Mouse (Mus musculus) cerebellum, adult 18-20 months (tissue): Measurements from ENCODE around the gene Pih1d3.
A peak's percentile ranks its signal among the peaks of the same experiment; 100 is the strongest.

Source experiments
- DNase-seq, 2 experiments: peaks; one replicate each; pipeline ENCODE4 v3.0.0; 2021

The Pih1d3 gene

DNA sequence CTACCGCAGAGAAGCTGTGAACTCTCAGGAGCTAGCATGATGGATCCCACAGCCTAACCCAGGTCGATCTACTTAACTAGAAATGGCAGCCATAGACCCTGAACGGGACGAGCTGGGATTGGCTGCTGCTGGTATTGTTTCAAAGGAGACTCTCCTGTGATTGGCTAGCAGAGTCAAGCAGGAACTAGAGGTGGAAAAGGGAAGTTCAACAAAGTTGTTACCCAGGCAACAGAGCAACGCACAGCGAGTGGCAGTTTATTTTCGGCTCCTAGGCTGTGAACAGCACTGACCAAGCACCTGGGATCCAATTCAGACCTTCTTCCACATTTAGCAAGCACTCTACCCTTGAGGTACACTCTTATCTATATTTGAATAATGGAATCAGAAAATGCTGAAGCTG lies at the start of gene Pih1d3, which contains the start of gene 4931428L18Rik:
TSS of gene Pih1d3 (plus strand) at position 275 of the 400 bp plus-strand sequence.
TSS of gene 4931428L18Rik (minus strand) at position 121 of the 400 bp plus-strand sequence.
- DNase-seq: no peak

DNA sequence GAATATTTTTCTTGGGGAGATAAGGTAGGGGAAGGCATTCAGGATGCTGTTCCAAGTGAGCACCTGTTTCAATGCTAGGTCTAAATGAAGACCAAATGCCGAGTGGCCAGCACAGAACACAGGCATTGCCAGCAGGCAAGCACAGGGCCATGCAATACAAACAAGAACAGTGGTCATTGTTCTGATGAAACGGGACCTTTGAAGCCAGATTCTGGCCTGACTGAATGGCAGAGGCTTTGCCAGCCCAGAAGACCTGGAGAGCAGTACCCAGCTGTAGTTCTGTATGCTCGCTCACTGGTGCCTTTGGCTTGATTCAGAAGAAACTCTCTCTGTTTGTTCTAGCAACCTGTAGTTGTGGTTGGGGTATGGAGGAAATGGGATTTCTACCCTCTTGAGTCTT lies 47.2 kb upstream of the Pih1d3 start:
- no peak for DNase-seq

DNA sequence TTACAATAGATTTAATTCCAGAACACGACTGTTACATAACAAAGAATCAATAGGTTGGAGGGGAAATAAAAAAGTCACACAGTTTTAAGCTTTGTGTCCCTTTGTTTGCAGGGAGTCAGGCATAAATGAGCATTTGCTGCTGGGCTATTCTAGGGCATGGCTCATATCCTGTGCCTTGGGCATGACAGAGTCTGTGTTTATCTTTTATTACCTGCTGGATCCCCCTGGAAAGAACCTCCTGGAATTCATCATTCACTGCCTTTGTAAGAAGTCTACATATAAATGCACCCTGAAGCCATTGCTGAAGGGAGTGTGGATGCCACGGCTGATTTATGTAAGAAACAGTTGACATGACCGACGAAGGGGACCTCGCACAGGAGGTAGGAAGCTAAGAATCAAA lies 46.5 kb upstream of the Pih1d3 start, which contains the start of gene Lgsn:
TSS of gene Lgsn (plus strand) at position 301 of the 400 bp plus-strand sequence.
- no peak for DNase-seq

DNA sequence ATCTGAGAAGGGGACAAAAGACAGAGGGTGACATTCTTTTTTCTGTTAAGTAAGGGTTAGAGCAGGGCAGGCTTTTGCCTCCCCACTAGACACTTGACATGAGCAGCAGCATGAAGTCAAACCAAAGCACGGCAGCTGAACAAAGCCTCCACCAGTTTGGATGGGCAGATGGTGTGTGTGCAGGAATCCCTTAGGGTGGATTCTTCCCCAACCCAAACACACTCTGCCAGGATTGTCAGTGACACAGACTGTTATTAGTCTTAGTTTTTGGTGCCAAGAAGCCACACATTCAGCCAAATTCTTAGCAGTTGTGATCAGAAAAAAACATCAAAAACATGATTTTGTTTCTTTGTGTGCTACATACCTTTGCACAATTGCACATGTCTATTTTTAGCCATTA lies 44.4 kb upstream of the Pih1d3 start:
- peak; percentile 15 to 21 for DNase-seq

DNA sequence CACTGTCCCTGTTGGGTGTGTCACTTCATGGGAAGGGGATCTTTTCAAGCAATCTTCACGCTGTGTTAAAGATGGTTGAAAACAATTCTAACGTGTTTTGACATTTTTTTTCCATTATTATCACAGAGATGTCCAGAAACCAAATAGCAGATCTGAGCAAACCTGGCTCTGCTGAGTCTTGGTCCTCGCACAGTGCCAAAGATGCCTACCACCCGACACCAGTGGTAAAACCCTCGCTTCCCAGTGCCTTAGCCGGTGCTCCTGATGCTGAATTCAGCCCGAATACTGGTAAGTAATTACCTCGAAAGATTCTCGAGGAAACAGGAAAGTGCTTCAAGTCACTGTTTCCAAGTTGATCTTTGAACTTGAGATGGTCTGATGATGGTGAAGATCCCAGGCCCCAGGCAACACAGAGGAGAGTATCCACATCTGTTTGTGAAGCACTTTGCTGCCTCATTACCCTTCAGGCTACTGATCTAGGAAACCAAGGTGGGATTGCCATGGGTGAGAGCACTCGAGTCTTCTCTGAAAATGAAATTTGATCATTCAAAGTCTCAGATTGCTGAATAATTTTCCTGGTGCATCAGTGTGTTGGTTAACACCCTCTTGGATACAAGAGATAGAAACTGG lies 32.3 kb upstream of the Pih1d3 start:
- DNase-seq: no peak

DNA sequence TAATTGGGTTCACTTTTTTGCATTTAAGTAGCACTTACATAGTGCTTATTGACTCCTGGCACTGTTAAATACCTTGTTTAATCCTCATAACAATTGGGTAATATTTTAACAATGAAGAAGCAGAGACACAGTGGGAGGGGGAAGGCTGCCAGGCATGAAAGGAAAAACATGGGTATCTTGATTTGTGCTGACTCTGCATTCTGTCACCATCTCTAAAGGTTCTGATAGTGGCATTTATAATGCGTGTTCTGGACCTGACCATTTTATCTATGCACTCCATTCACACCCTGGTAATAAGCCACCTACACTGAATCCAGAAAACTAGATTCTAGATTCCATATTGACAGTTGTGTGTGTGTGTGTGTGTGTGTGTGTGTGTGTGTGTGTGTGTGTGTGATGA lies 27.0 kb upstream of the Pih1d3 start:
- no peak for DNase-seq

DNA sequence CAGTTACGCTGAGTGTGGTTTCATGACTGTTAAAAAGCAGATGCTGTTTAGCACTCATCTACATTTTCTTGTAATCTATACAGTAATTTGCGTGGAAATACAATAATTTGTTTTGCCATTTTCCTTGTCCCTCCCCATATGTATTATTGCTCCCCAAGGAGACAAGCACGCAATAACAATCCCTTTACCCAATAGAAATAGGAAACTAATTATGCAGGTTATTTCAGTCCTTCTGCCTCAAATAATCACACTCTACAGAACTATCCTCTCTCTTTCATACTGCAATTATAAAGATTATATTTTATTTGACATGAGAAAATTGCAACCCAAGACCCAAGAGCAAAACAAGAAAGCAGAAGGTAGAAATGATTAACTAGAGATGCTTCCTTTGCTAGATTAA lies 25.7 kb upstream of the Pih1d3 start:
- no peak for DNase-seq

DNA sequence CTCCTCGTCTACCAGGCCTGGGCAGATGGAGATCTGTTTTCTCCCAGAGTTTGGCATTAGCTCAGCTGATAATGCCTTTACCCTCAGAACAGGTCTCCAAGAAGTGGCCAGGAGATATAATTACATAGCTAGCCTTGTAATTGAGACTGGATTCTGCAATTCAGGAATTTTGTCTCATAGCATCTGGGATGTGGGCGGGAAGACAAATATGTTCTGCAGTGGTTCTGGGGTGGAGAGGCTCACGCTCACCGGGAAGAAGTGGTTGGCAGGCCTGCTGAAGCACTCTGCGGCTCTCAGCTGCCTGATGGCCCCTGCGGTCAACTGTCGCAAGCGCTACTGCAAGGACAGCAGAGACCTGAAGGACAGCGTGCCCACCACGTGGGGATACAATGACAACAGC lies 18.9 kb upstream of the Pih1d3 start:
- DNase-seq: no peak

DNA sequence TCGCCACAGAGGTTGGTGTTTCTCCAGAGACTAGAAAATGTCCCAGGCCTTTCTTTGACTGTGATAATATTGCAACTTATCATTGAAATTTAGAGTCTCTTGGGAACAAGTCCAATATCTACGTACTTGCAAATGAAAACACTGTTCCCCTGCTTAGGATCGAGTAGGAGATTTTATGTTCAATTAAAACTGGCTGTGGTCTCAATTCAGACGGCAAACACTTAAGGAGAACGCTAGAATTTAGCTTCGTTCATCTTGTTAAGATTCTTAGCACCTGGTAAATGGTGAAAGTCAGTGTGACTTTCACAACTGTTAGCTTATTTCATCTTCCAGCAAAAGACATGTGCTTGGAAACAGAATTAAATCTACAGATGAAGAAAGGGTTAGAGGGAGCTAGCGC lies 17.3 kb upstream of the Pih1d3 start:
- no peak for DNase-seq

DNA sequence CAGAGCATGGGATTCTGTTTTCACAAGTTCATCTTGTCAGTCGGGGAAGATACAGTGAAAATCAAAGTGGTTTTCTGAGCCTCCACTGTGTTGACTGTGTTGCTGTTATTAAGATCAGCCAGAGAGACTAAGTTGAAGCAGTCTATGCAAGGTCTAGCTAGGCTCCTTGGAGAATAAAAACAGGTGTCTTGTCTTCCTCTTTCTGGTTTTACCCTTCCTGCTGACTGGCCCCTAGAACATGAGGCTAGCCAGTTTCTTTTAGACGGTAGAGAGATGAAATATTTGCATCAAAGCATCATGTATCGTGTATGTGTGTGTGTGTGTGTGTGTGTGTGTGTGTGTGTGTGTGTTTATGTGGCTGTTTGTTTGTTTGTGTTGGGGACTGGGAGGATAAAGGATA lies 16.9 kb upstream of the Pih1d3 start:
- no peak for DNase-seq

DNA sequence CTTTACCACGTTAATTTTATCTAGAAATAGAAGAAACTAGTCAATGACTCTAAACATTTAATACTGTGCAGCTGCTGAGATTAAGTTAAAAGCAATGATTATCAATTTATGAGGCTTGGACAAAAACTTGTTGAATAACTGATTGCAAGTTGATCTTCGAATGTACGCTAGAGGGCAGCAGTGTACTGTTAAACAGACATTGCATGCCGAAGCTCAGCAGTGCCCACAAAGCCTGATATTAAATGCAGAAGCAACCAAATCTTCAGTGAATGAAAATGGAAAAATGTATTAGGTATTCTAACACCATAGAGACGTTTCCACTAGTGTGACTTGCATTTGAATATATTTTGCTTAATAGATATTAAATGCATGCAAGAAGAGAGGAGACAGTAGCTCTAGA lies 12.5 kb upstream of the Pih1d3 start:
- DNase-seq: peak; percentile 49 to 54

DNA sequence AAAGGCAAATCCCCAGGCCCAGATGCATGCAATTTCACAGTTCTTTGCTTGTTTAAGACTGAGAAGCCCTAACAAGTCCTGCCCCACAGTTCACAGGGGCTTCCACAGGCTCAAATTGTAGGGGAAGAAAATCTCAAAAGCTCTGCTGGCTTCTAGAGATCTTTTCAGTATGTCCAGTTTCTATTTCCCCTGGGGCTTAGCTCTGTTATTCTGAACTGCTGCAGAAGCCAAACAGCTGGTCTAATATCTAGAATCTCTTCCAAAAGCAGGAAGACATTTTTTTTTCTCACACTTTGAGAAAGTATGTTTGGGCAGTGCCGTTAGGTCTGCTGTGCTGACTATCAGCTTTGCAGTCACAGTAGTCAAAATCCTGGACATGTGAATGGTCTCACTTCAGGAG lies 7.8 kb upstream of the Pih1d3 start:
- no peak for DNase-seq

DNA sequence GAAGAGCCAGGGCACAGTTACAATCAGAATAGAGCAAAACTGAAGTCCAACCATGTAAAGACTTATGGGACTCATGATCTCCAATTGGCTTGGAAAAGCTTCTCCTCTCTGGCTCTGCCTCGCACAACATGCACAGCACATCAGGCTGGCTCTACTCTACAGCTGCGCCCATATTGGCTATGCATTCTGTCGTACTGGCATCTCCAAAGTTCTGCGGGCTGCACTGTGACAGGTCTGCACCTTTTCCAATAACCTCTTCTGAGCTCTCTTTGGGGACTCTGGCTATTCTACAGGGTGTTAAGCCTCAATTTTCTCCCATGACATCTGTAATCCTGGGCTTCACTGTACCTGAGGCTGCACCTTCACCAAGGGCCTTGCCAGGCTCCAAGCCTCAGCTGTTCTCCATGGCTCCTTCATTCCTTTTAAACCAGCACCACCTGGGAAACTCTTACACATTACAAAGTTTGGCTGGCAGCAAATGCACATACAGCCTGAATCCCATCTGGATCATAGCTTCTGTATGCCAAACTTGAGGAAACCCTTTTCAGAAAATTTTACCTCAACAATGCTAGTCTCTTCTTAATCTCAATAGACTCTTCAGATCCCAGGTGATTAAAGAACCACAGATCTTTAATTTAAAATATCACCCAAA lies 1.9 kb upstream of the Pih1d3 start:
- no peak for DNase-seq

DNA sequence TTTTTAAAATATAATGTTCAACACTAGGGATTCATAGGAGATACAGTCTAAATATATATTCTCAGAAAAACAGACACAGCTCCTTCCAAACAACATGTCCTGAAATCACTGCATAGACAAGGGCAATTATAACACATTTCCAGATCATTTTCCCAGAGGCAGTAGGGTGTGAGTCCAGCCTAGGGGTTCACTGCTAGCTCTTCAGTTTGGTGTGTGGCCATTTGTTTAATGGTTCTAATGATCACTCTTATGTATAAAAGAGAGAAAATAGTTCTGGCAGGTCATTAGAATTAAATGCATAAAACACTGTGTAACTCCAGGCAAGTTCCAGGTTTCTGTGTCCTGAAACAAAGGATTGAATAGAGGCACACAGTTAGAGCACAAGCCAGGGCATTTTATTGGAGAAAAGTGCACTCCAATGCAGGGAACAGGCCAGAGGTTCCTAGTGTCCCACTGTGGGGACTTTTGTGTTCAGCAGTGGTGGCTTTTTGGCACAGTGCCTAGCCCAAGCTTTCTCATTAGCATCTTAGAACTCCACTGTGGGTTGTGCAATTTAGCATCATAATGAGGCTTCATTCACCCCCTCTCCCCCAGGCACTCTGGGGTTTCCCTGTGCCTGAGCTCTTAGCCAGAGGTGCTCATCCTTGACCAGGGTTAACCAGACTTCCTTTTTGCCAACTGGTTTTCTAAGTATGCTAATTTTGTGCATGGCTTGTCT lies 10.8 kb downstream of the Pih1d3 start:
- peak in 1 of 2 experiments; percentile 6 for DNase-seq

DNA sequence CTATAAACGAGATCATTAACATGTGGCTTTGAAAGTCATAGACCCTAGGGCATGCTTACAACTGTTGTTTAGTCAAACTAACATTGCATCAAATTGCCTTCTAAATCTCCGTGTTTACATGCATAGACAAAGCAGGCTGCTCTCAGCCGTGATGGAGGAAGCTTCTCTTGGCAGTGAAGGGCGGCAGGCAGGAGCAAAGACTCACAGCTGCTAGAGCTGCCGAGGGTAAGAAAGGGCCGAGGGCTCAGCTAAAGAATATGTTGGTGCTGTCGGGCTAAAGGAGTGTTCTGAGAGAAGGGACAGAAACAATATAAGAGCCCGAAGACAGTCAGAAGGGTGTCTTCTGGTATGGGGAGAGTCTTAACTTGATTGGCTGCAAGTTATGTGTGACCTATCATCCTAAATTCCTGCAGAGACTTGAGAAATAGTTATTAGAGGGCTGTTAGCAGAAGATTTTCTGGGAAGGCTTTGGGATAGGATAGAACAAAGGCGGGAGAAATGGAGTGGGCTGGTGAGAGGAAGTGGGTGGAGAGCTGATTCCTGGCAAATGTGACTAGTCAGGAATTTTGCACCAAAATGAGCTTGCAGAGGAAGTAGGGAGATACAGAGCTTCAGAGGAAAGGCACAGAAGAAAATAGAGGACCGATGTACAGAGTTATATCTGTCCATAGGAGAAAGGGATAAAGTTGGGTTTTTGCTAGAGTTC lies 37.7 kb downstream of the Pih1d3 start:
- DNase-seq: no peak
